Mouse (Mus musculus) thymus, adult 2 months (tissue): Measurements from ENCODE around the gene Emc9. TPM values are rescaled to one million over a fixed set of nuclear protein-coding genes. Genes with fewer than 3 reads are reported as not detected.

Experiments
- DNase-seq: peaks from one replicate; pipeline ENCODE4 v3.0.0; 2021
- H3K27ac ChIP-seq: fragments of 200-500 bp; 2 replicates; pipeline ENCODE4 v1.5.1; 2012; ENCODE audit warnings: low read length, control low read depth; ENCODE audit not compliant: control insufficient read depth, insufficient read depth
- H3K27me3 ChIP-seq: fragments of 200-500 bp; 2 replicates; pipeline ENCODE4 v1.6.1; 2012; ENCODE audit warnings: mild to moderate bottlenecking, low read length, moderate library complexity, mixed read lengths; ENCODE audit not compliant: control insufficient read depth, insufficient read depth
- H3K36me3 ChIP-seq: fragments of 200-500 bp; 2 replicates; pipeline ENCODE4 v1.6.1; 2012; ENCODE audit warnings: mild to moderate bottlenecking, low read length, moderate library complexity; ENCODE audit not compliant: control insufficient read depth, insufficient read depth
- H3K4me1 ChIP-seq: fragments of 200-500 bp; replicated peaks from 2 replicates; pipeline ENCODE4 v1.6.1; 2012; ENCODE audit warnings: low read length; ENCODE audit not compliant: control insufficient read depth, insufficient read depth
- H3K4me3 ChIP-seq: fragments of 200-500 bp; 2 replicates; pipeline ENCODE4 v1.5.1; 2012; ENCODE audit warnings: mild to moderate bottlenecking, low read length, control low read depth, moderate library complexity; ENCODE audit not compliant: control insufficient read depth, insufficient read depth
- CTCF ChIP-seq: fragments of 200-500 bp; IDR thresholded peaks from 2 replicates; pipeline ENCODE4 v1.5.1; 2012; ENCODE audit warnings: mild to moderate bottlenecking, control low read depth, low read length, moderate library complexity, borderline replicate concordance; ENCODE audit not compliant: control insufficient read depth, poor library complexity, insufficient read depth; ENCODE audit errors: extremely low read depth
- POLR2A ChIP-seq: fragments of 200-500 bp; IDR thresholded peaks from 2 replicates; pipeline ENCODE4 v1.6.1; 2012; ENCODE audit warnings: mild to moderate bottlenecking, low read length, control low read depth, moderate library complexity; ENCODE audit not compliant: control insufficient read depth, poor library complexity, insufficient read depth; ENCODE audit errors: extremely low read depth
- WGBS: fragments of 180-500 bp; shearing (Covaris S2); methylation state at CpG from one replicate; pipeline ENCODE4 v1.1.7; 2018; 5-methylcytosine and 5-hydroxymethylcytosine counted together
- polyA plus RNA-seq: library from polyadenylated mRNA; depleted of rRNA; stranded (reverse); fragments of >200 nt; gene quantifications from 2 replicates; pipeline ENCODE4 v1.2.3, GENCODE M21; 2012

The Emc9 gene
- polyA plus RNA-seq, 1 experiment: 13.4 TPM

DNA sequence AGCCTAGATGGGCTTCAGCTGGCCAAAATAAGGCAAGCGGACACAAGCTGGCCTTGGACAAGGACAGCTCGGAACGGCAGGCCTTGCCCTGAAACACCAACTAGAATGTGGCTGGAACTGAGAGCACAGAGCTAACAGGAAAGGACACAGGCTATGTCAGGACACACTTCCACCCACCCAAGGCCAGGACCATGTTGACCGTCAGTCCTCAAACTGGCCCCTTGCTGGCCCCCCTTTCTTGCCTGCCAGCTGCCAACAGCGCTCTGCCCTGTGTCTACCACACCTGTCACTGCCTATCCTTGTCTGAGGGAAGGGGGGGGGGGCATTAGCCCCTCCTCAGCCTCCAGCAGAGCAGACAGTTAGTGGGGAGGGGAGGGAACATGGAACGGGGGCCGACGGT is 9.8 kb downstream of the Emc9 start, which contains the start of gene Fitm1:
Gene Fitm1, plus strand, starts transcription at position 316 of the 400 bp plus-strand sequence.
- H3K4me1 ChIP-seq: peaks cover 16% of the 10 kb centered on the region; the same call in 1 of the 2 replicates
- peaks cover 1% of the 10 kb centered on the region; the same call in 1 of the 2 replicates for H3K36me3 ChIP-seq
- no peak within 1 kb of the TSS for H3K27ac ChIP-seq
- 87% methylated on average over 8 of the region's 8 CpGs for WGBS
- TF ChIP-seq CTCF: no peak
- no peak for TF ChIP-seq POLR2A
- DNase-seq: no peak
- no peaks in the 10 kb centered on the region for H3K27me3 ChIP-seq
- H3K4me3 ChIP-seq: no peak within 1 kb of the TSS

DNA sequence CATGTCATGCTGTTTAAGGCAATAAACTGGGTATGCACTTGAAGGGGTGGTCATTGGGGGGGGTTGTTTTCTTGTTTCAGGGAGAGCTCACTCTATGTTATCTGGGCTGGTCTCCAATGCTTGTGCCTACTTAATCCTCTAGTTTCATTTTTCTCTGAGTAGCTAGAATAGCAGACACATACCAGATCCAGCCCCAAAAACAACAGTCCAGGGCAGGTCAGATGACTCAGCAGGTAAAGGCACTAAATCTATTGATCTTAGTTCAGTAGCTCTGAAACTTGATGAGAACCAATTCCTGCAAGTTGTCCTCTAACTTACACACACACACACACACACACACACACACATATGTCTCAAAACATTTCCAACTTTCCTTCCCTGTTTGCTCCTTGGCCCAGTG is 13.3 kb downstream of the Emc9 start:
- Histone ChIP-seq H3K4me1 (peaks cover 6% of the 10 kb centered on the region; the same call in 1 of the 2 replicates), H3K4me3 (no peak overlapping the region), H3K27ac (no peak overlapping the region), H3K36me3 (peaks cover 15% of the 10 kb centered on the region), H3K27me3 (no peaks in the 10 kb centered on the region)
- no peak for TF ChIP-seq CTCF
- TF ChIP-seq POLR2A: no peak
- no peak for DNase-seq

DNA sequence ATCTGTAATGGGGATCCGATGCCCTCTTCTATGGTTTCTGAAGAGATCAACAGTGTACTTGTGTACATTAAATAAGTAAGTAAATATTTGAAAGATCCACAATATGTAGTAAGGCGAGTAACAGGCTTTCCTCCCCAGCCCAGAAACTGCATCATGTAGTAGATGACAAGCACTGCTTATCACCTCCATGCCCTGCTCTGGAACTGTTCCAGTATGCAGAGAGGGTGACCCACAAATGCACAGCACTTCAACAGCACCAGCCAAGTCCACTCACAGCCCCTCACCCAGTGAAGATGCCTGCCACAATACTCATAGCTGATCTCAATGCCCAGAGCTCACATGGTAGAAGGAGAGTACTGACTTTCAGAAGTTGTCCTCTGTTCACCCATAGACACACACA is 14.5 kb downstream of the Emc9 start:
- H3K4me1 ChIP-seq: no peaks in the 10 kb centered on the region
- DNase-seq: no peak
- H3K4me3 ChIP-seq: no peak overlapping the region
- no peaks in the 10 kb centered on the region for H3K27me3 ChIP-seq
- H3K36me3 ChIP-seq: peaks cover 21% of the 10 kb centered on the region
- WGBS: 96% methylated on average over 2 of the region's 2 CpGs
- no peak overlapping the region for H3K27ac ChIP-seq
- no peak for TF ChIP-seq CTCF

- DNase-seq: no peak
- 97% methylated on average over 3 of the region's 3 CpGs for WGBS
- H3K4me1 ChIP-seq: no peaks in the 10 kb centered on the region
- H3K27me3 ChIP-seq: no peaks in the 10 kb centered on the region
- H3K27ac ChIP-seq: no peak overlapping the region
- no peak for TF ChIP-seq POLR2A
- TF ChIP-seq CTCF: no peak
- H3K36me3 ChIP-seq: peaks cover 29% of the 10 kb centered on the region
- no peak overlapping the region for H3K4me3 ChIP-seq
These were observed 17.6 kb downstream of the Emc9 start for GRCm38 (mm10) chr14:55567496-55567895.

DNA sequence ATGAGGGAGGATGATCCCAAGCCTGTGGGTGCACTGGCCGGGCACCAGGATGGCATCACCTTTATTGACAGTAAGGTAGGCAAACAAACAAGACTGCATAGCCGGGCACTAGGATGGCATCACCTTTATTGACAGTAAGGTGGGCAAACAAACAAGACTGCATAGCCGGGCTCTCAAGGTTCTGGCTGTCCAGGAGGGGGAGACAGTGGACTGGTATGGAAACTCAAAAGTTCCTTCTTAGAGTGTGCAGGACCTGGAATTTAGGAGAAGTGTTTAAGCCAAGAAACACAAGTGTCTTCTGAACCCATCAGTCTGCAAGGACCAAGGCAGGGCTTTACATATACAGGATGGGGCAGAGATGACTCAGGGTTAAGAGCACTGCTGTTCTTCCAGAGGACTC is 19.4 kb downstream of the Emc9 start:
- Histone ChIP-seq H3K4me3 (no peak overlapping the region), H3K4me1 (peaks cover 8% of the 10 kb centered on the region), H3K27ac (no peak overlapping the region), H3K36me3 (peaks cover 29% of the 10 kb centered on the region), H3K27me3 (no peaks in the 10 kb centered on the region)
- no peak for TF ChIP-seq POLR2A
- TF ChIP-seq CTCF: no peak
- 95% methylated on average over 3 of the region's 3 CpGs for WGBS
- DNase-seq: no peak

DNA sequence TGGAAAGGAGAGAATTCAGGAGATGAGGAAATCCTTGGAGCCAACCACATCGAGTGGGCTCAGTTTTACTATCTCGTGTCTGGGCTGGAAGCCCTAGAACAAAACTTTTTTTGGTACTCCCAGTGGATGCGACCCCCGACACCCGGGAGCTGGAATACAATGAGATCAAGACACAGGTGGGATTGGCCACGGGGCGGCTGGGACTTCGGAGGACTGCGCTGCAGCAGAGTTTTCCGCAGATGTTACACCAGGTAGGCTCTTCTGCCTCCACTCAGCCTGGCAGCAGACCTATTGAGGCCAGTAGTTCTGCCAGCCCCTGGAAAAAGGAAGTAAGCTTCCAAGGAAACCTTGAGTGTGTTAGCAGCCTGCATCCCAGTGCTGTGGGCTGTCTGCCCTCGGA is 21.9 kb downstream of the Emc9 start:
- Histone ChIP-seq H3K36me3 (peaks cover 25% of the 10 kb centered on the region), H3K4me3 (no peak overlapping the region), H3K27ac (no peak overlapping the region), H3K4me1 (peaks cover 8% of the 10 kb centered on the region), H3K27me3 (no peaks in the 10 kb centered on the region)
- DNase-seq: no peak
- 93% methylated on average over 11 of the region's 11 CpGs for WGBS
- TF ChIP-seq CTCF (no peak), POLR2A (no peak)

GRCm38 (mm10) chr14:55561860-55562259 is 23.2 kb downstream of the Emc9 start:
- Histone ChIP-seq H3K4me3 (no peak overlapping the region), H3K4me1 (peaks cover 8% of the 10 kb centered on the region), H3K36me3 (peaks cover 14% of the 10 kb centered on the region), H3K27ac (no peak overlapping the region), H3K27me3 (no peaks in the 10 kb centered on the region)
- WGBS: 96% methylated on average over 10 of the region's 10 CpGs
- DNase-seq: no peak
- TF ChIP-seq POLR2A (no peak), CTCF (no peak)
